Mouse (Mus musculus) brown adipose tissue, adult 24 weeks (tissue): ENCODE measurements around the gene Zfp663. TPM values are rescaled to one million over a fixed set of nuclear protein-coding genes. Genes with fewer than 3 reads are reported as not detected.
A peak's percentile ranks its signal among the peaks of the same experiment; 100 is the strongest.

ENCODE experiments used
- H3K27ac ChIP-seq: fragments of 200-500 bp; replicated peaks from 2 replicates; pipeline ENCODE4 v1.5.1; 2012; ENCODE audit warnings: low read depth, mild to moderate bottlenecking, low read length
- H3K4me1 ChIP-seq: fragments of 200-500 bp; 2 replicates; pipeline ENCODE4 v1.6.1; 2012; ENCODE audit warnings: low read length, mixed read lengths; ENCODE audit not compliant: control insufficient read depth, insufficient read depth, insufficient read length
- H3K4me3 ChIP-seq: fragments of 200-500 bp; 2 replicates; pipeline ENCODE4 v1.5.1; 2012; ENCODE audit warnings: low read depth, mild to moderate bottlenecking, low read length, moderate library complexity; ENCODE audit not compliant: insufficient read depth
- polyA plus RNA-seq: library from polyadenylated mRNA; stranded (reverse); fragments of >200 nt; gene quantifications from 2 replicates; pipeline ENCODE4 v1.2.4, GENCODE M21; 2012; ENCODE audit not compliant: missing spikeins, insufficient read depth, insufficient read length

The Zfp663 gene
- polyA plus RNA-seq, 1 experiment = not detected

GRCm38 (mm10) chr2:165349466-165349865, 19.1 kb downstream of the Zfp663 start:
- Histone ChIP-seq H3K4me3 (no peak overlapping the region), H3K4me1 (no peaks in the 10 kb centered on the region), H3K27ac (no peak overlapping the region)

- H3K27ac ChIP-seq = no peak overlapping the region
These were observed 22.3 kb downstream of the Zfp663 start for GRCm38 (mm10) chr2:165346180-165346579.

DNA sequence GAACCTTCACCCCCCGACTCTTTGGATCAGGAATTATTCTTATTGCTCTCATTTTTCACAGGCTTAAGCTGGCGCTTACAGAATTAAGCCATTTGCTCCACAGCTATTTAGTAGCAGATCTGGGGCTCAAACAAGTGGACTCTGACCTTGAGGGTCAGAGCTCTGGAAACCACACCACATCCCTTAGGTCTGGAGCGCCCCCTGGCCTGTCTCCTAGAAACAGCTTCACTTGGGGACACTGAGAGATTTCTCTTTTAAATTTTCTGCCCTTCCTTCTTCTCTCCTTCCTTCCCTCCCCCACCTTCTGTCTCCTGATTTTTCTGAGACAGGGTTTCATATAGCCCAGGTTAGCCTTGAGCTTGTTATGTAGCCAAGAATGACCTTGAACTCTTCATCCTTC, 31.3 kb downstream of the Zfp663 start:
- H3K27ac ChIP-seq = no peak overlapping the region
- no peaks in the 10 kb centered on the region for H3K4me1 ChIP-seq
- no peak overlapping the region for H3K4me3 ChIP-seq

More at GRCm38 (mm10) chr2:165346180-165346579, 22.3 kb downstream of the Zfp663 start:
- no peaks in the 10 kb centered on the region for H3K4me1 ChIP-seq
- H3K4me3 ChIP-seq = no peak overlapping the region

- Histone ChIP-seq H3K4me3 (0 out of 2 replicates have a peak overlapping the region, but pooled peaks have one; percentile 26), H3K27ac (peak overlapping the region; percentile 30; the same call in 1 of the 2 replicates)
These were observed 35.8 kb downstream of the Zfp663 start for GRCm38 (mm10) chr2:165332610-165333210.

GRCm38 (mm10) chr2:165329703-165330102, 38.8 kb downstream of the Zfp663 start:
- H3K4me3 ChIP-seq = no peak overlapping the region
- H3K4me1 ChIP-seq = peaks cover 9% of the 10 kb centered on the region
- H3K27ac ChIP-seq = no peak overlapping the region

More at GRCm38 (mm10) chr2:165332610-165333210, 35.8 kb downstream of the Zfp663 start:
- H3K4me1 ChIP-seq = no peaks in the 10 kb centered on the region

DNA sequence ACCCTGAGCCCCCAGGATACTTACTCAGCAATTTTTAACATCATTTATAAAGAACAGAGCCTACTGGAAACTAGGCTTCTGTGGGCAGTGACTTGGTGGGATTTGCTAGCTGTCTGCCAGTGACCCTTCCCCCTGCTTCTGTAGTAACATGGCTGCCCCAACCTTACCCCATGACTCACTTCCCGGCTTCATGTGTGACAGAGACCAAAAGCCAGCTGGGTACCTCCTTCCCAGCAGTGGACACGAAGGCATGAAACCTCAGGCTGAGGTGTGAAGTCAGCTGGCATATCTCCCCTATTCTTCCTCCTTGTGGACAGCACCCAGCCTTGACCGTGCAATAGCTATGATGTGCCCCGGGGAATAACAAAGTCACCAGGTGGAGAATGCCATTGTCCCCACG, 39.8 kb downstream of the Zfp663 start:
- no peak overlapping the region for H3K27ac ChIP-seq
- peaks cover 17% of the 10 kb centered on the region for H3K4me1 ChIP-seq
- no peak overlapping the region for H3K4me3 ChIP-seq

- Histone ChIP-seq H3K4me1 (peaks cover 23% of the 10 kb centered on the region), H3K4me3 (peak overlapping the region; percentile 70), H3K27ac (no peak overlapping the region)
These were observed 41.1 kb downstream of the Zfp663 start for GRCm38 (mm10) chr2:165327386-165327785.

- H3K4me1 ChIP-seq = peaks cover 31% of the 10 kb centered on the region
- H3K27ac ChIP-seq = peak within 1 kb of the TSS; percentile 23
- peak within 1 kb of the TSS; percentile 90 for H3K4me3 ChIP-seq
These were observed 42.0 kb downstream of the Zfp663 start, which contains the start of gene Elmo2 for GRCm38 (mm10) chr2:165326304-165327190. Gene Elmo2, minus strand, starts transcription at chr2:165326479.

GRCm38 (mm10) chr2:165325521-165326303, 42.8 kb downstream of the Zfp663 start:
- Histone ChIP-seq H3K27ac (peak overlapping the region; percentile 18), H3K4me1 (peaks cover 38% of the 10 kb centered on the region)

GRCm38 (mm10) chr2:165323928-165324327, 44.6 kb downstream of the Zfp663 start:
- Histone ChIP-seq H3K27ac (0 out of 2 replicates have a peak overlapping the region, but pooled peaks have one; percentile 1), H3K4me3 (no peak overlapping the region), H3K4me1 (peaks cover 54% of the 10 kb centered on the region)

More at GRCm38 (mm10) chr2:165325521-165326303, 42.8 kb downstream of the Zfp663 start:
- H3K4me3 ChIP-seq = peak overlapping the region; percentile 90

DNA sequence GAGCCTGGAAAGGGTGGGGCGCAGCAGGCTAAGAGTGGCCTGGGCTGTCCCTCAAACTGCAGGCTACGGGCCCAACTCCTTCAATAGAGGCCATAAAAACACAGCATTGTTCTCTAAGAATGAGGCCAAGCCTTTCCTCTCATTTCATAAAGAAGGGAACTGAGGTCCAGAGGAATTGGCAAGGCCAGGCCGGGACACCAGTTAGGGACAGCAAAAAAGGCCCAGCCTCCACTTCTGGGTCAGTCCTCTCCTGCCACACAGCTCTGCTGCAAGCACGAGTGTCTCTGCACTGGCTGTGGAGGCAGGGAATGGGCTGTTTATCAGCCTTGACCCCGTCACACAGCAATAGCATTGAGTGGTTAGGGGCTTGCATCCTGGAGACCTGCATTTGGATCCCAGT, 45.0 kb downstream of the Zfp663 start:
- peaks cover 58% of the 10 kb centered on the region for H3K4me1 ChIP-seq

GRCm38 (mm10) chr2:165321981-165322735, 46.4 kb downstream of the Zfp663 start:
- Histone ChIP-seq H3K4me1 (peaks cover 72% of the 10 kb centered on the region), H3K27ac (peak overlapping the region; percentile 80)

More for the DNA sequence above, 45.0 kb downstream of the Zfp663 start:
- H3K4me3 ChIP-seq = no peak overlapping the region
- no peak overlapping the region for H3K27ac ChIP-seq

DNA sequence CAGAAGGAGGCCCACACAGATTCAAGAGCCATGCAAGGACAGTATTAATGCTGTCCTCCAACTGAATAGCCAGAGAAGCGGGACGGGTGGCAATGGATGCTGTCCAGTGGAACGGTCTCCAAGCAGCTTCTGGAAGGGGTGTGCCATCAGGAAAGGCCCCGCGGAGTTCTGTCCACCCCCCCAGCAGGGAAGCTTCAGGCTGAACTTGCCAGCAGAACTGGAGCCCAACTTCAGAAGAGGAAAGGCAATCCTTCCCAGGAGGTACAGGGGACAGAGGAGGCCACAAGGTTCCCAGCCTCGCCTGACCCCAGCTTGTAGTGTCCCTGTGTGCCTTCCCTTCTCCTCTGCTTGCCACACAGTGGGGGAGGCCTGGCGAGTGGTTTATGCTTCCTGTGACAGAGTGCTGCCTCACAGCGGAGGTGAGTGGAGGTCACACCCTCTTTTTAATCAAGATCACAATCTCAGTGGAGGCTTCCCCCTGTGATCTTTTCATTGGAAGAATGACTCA, 47.1 kb downstream of the Zfp663 start:
- peak overlapping the region; percentile 80 for H3K27ac ChIP-seq
- H3K4me3 ChIP-seq = peak overlapping the region; percentile 24
- peaks cover 75% of the 10 kb centered on the region for H3K4me1 ChIP-seq

More at GRCm38 (mm10) chr2:165321981-165322735, 46.4 kb downstream of the Zfp663 start:
- H3K4me3 ChIP-seq = no peak overlapping the region
